Mouse (Mus musculus) frontal cortex, adult (tissue): ENCODE results near the gene Ripply3.

Experiments used
- ATAC-seq: cut with Nextera tagmentation; 2 replicates; pipeline ENCODE4 v1.9.2; 2017; ENCODE audit warnings: mild to moderate bottlenecking, moderate library complexity, mixed read lengths; ENCODE audit not compliant: low TSS enrichment

The Ripply3 gene

DNA sequence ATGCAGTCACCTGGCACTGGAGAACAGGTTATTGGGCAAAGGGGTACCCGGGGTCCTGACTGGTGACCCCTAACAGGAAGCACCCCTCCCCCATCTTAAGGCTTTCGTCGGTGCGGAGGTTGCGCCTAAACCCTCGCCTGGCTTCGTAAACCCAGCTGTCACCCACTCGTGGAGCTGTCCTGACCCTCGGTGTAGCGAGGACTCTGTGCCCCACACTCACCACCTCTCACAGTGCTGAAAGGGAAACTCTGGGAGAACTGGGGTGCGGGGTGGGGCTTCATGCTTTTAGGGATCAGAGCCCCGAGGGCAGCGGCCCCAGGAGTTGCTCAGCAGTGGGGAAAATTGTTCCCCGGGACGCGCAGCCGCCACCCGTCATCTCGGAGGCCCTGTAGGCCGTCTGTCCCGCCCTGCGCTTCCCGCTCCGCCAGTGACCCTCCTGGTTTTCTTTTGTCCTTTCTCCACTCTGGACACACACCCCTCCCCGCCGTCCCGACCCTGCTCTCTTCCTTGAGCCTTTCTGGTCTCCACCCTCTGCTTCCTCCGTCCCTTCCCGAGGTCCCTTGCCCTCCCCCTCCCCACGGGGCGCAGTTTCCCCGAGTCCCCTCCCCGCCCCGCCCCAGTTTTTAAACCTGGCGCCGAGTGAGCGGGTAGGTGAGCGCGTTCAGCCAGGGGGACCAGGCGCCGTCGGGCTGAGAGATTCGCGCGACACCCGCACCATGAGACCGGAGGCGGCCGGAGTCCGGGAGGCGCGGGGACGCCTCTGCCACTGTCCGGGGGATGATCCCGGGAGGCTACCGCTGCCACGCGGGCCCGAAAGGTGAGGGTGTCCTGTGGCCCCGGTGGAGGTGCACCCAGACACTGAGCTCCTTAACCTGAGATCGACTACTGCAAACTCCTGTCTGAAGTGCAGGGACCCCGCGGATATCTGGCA is at the start of gene Ripply3:
Gene Ripply3 (plus strand): TSS at position 640 of the 931 bp plus-strand sequence.
- no peak for ATAC-seq

DNA sequence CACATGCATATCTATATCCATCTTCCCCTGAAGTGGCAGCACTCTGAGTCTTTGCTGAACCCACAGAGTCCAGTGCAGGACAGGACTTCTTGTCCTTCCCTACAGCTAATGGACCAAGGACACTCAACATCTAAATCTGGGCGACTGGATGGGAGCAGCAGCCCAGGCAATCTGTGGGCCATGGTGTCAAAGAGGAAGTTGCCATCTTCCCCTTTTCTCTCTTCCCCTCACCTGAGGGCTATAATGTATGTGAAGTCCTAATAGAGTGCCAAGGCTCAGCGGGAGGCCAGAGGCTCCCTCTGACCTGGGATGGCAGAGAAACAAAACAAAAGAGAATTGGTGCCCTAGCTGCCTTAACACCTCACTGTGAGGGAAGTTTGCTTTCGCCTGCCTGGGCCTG is 44.2 kb upstream of the Ripply3 start:
- ATAC-seq, result no peak

DNA sequence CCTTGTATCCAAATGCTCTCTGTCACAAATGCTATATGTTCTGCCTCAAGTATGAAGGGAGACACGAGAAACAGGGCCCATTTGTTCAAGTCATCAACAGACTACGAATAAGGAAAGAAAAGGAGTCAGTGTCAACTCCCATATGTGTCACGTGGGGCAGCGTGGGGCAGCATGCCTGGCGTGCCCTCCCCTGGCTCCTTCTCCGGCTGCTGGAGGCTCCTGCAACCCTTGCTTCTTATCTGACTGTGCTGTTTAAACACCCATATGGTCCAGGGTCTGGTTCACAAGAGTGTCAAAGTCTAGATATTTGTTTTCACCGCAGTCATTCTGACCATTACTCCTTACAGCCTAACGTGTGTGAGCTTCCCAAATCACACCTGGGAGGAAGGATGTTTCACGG is 40.4 kb upstream of the Ripply3 start:
- ATAC-seq, result no peak

DNA sequence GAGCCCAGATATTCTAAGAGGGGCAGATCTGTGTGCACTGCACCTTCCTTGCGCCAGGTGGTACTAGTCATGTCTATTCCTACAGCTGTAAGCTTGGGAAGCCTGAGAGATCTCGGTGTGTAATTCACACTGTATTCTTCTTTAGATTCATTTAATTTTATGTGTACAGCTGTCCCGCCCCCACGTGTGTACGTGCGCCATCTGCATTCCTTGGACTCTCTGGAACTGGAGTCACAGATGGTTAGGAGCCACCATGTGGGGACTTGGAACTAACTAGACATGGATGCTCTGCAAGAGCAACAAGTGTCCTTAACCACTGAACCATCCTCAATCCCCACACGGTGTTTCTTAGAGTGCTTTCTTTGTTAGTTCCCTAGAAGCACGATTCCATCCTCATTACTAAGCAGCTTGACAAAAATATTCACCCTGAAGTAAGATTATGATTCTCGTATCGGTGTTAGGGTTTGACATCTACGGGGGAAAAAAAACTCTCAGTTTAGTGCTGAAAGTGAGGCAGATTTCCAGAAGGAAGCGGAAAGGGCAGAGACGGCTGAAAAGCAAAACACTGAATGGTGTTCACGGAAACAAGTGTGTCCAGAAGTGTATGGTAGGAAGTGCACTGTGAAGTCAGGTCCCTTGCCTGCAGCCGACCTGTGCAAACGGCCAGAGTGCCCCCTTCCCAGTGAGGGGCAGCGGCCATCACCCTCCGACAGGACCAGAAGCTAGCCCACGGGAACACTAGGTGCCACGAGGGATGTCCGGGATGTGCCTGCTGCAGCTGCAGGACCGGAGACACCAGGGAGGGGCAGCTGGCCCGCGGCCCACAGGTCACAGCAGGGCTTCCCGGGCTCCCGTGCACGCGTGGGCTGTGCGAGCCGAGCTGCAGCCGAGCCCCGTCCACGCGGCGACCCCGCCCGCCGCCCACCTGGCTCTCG is 38.8 kb upstream of the Ripply3 start:
- peak; percentile 74 for ATAC-seq

DNA sequence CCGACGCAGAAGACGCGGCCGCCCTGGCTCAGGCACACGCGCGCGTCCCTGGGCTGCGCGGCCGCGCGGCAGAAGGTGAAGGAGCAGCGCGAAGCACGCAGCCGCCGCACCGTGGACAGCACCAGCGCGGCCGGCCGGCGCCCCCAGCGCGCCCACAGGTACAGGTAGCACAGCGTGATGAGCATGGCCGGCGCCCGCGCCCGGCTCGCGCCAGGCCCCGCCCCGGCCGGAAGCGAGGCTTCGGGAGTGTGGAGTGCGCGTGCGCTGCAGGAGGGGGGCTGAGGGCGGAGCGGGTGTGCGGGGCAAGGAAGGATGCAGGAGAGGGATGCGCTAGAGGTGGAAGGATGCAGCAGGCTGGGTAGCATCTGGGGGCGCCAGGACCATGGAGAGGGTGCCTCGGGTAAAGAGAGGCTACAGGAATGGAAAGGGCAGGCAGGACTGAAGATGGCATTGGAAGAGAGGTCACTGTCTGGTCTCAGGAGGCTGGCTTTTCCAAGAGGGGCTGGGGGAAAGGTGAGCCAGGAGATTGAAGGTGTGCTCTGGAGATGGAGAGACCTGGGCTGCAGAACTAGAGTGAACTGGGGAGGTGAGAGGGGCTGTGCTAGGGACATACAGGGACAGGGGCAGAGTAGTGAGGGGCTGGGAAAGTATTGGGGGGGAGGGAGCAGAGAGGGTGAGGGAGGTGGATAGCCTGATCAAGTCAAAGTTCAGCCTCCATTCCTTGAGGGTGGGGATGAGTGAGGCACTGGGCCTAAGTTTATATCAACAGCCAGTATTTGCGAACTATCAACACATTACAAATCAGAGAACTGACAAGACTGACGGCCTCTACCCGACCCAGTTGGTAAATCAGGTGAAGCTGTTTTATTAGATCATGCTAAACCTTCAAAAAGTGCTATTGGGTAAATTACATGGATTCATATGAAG is 37.9 kb upstream of the Ripply3 start:
- ATAC-seq, result peak; percentile 93

DNA sequence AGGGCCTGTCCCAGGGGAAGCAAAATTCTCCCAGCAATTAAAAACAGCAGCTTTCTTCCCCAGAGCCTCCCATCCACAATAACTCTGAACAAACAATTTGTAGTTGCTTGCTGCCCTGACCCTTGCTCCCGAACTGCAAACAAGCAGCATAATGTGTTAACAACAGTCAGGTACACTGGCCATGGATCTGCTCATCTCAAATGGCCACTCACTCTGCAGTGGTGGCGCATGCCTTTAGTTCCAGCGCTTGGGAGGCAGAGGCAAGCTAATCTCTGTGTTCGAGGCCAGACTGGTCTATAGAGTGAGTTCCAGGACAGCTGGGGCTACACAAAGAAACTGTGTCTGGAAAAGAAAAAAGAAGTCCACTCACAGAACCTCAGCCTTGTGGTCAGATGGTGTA is 37.1 kb upstream of the Ripply3 start:
- no peak for ATAC-seq

DNA sequence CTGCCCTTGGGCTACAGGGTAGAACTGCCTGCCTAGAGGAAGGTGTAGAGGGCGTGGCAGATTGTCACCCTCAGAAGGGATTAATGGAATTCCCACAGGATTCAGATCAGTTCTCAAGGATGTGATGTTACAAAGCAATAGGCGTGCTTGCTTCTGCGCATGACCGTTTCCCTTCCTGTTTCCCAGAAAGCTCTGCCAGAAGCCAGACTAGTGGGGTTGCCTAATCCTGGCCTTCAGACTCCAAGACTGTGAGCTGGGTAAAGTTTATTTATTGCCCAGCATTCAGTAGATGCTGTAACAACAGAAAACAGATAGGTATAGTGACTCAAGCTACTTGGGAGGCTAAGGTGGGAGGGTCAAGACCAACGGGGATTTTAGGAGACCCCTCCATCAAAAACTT is 30.1 kb upstream of the Ripply3 start:
- ATAC-seq, result no peak

DNA sequence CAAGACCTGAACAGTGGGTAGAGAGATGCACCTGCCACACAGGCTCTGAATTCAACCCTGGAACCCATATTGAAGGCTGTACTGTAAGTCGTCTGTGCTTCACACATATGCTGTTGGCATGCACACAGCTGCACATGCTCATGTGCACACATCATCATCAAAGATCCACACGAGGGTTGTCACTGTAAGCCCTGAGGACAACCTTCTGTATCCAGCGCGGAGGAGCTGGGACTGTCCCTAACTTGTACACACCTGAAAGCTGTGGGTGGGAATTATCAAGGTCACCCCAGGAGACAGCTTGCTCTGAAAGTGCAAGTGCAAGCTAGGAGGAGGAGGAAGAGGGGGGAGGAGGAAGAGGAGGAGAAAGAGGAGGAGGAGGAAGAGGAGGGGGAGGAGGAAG is 29.0 kb upstream of the Ripply3 start:
- ATAC-seq, result no peak

DNA sequence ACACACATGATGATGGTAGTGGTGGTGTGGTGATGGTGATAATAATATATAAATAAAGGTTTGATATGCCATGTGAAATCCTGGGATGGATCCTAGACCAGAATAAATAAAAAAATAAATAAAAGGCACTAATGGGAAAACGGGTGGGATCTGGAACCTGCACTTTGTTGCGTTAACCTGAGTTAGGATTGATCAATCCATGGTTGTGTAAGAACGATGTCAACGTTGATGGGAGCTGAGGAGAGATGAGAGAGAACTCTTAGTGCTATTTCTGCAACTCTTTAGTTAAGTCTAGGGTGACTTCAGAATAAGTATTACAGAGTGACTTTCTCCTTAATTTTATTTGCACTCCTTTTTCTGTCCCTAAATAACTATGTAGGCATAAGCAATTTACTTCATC is 27.0 kb upstream of the Ripply3 start:
- no peak for ATAC-seq

DNA sequence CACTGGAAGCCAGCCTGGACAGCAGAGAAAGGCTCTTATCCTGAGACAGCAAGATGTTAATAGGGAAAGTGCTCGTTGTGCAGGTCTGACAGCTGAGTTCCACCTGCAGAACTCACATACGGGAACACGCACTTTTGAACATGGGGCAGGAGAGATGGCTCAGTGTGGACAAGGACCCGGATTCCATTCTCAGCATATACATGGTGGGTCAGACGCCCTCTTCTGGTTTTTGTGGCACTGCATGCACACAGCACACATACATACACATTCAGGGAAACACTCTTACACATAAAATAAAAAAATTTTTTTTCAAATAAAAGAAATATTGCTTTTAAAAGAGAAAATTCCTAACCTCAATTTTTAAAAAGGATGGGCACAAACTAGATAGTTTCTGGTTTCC is 26.5 kb upstream of the Ripply3 start:
- ATAC-seq, result 0 out of 2 replicates have a peak, but pooled peaks have one; percentile 22

DNA sequence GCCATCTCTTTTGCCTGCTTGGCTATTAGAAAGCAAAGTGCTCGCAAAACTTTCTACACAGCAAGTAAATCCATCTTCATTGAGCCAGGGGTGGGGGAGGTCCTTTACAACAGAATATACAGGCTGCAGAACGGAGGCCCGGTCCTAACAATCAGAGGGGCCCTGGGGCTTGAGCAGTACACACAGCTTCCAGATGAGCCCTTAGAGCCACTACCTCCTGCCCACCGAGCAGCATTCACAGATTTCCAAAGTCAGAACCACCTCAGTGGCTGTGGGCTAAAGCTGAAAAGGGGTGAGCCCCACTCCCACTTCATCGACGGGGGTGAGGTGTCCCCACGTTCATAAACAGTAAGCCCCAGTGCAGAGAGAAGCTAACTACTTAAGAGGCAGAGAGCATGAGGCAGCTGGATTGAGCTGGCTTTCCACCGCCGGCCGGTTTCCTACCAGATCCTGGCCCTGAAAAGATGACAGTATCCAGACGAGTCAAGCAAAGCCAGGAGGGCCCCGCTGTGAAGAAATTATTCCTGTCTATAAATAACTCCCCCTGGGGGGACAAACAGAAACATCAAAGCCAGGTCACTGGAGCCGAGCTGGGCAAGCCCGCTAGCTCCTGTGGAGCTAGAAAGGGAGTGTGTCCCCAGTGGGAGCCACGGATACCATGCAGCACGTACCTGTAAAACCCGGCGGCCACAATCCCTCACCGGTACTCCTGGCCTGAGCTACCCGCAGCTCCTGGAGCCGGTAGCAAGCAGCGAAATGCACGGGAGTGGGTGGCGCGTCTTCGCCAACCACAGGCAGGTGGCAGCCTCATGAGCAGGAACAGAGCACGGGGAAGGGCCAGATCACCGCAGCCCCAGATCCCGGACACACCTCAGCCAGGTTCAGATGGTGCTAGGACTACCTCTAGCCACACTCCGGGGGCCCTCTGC is 25.7 kb upstream of the Ripply3 start:
- peak; percentile 83 for ATAC-seq

DNA sequence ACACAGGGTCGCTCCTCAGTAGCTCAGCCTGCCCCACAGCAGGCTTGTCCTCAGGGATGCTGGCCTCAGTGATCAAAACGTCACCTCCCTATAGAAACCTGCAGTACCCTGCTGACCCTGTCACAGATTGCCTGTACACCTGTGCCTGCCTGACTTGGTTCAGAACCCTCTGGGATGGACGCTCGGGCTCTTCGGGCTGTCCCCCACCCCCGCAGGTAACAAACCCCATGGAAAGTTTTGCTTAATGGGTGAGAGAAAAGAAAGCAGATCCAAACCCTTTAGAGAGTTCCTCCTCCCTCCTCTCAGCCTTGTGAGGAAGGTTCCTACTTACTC is 25.1 kb upstream of the Ripply3 start:
- no peak for ATAC-seq

DNA sequence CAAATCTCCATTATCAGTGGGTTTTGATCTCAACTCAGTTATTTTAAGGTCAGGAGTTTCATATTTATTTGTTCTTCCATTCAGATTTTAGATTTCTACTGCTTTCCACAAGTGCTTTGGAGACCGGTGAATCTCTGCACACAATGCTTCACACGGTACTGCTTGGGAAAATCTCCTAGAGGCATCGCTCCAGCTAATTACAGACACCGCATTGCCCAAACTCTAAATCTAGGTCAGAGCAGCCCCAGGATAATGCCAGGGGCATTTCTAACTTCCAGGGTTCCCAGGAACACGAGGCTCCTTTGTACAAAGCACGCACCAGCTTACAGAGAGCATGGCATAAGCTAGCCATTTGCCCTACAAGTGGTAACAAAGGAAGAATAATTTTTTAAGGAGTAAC is 20.7 kb upstream of the Ripply3 start:
- no peak for ATAC-seq

DNA sequence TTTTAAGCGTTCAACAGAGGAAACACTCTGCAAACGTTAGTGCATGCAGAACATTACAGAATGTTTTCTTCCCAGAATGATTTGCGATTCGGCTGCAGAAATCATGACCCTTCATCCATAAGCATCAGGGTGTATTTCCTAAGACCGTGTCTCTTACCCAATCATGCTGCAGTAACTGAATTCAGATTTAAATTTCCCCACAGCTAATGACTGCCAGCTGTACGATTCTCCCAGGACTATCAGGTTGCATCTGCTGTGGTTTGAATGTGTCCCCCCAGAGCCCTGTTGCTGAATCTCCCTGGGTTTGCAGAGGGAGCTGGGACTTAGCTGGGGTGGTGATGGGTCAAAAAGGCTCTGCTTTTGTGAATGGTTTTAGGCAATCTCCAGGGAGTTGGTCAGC is 20.3 kb upstream of the Ripply3 start:
- ATAC-seq, result no peak

DNA sequence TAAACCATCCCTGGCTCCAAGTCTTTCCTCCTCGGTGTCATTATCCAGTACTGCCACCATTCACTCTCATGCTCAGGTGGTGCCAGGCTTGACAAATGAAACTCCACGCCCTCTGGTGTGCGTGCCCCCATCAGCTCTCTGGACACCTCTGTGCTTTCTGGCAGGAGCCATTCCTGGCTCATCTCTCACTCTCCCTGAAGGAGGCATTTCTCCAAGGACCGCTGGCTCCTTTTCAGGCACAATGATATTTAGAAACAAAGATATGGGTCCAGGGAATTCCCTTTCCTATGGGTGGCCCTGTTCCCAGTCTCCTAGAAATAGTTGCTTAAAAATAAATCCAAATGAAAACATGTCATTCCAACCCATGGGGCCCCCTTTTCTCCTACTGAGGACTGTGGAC is 19.2 kb upstream of the Ripply3 start:
- no peak for ATAC-seq

DNA sequence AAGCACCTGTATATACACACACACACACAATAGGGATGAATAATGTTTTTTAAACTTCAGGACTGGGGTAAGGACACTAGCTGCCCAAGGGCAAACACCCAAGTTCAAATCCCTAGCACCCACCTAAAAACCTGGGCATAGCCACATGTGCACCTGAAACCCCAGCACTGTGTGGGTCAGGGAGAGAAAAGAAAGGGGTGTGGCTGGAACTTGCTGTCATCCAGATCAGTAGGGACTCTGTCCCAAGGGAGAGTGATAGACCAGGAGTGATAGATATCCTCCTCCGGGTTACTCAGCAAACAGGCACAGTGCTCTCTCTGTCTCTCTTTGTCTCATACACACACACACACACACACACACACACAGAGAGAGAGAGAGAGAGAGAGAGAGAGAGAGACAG is 16.8 kb upstream of the Ripply3 start:
- ATAC-seq, result no peak

DNA sequence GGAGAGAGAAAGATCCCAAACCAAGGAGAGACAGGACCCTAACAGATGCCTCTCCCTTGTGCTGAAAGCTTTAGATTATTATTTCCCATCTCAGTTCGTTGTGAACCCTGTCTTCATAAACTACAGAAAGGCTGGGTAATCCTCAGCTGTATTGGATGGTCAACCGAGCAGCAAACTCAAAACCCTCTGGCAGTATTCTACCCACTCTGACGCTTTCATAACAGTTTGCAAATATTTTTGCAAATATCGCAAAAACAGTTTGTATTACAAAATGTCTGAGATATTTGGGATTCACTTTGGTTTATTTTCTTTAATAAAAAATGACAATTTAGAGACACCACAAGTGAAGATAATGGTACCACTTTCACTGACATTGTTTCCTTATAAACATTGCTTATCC is 16.3 kb upstream of the Ripply3 start:
- no peak for ATAC-seq

DNA sequence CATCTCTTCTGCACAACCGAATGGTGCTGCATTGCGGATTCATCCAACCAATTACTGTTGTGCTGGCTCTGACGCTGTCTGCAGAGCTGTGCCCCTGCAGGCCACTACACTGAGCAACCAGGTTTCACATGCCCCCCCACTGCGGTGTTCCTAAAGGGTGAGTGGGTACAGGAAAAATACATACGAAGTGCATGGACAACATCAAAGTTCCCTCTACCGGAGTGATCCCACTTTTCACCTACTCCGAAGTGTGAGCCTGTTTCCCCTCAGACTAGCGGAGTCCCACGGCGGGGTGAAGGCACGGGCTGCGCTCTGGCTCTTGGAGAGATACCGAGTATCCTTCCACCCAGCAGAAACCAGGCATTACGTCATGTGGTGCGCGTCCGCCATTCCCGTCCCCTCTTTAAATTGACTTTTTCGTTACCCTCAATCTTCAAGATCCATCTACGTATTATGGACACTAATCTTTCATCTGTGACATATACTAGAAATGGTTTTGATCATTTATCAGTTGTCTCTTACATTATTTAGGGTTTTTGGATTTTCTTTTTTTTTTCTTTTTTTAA is 15.5 kb upstream of the Ripply3 start:
- peak; percentile 63 for ATAC-seq

DNA sequence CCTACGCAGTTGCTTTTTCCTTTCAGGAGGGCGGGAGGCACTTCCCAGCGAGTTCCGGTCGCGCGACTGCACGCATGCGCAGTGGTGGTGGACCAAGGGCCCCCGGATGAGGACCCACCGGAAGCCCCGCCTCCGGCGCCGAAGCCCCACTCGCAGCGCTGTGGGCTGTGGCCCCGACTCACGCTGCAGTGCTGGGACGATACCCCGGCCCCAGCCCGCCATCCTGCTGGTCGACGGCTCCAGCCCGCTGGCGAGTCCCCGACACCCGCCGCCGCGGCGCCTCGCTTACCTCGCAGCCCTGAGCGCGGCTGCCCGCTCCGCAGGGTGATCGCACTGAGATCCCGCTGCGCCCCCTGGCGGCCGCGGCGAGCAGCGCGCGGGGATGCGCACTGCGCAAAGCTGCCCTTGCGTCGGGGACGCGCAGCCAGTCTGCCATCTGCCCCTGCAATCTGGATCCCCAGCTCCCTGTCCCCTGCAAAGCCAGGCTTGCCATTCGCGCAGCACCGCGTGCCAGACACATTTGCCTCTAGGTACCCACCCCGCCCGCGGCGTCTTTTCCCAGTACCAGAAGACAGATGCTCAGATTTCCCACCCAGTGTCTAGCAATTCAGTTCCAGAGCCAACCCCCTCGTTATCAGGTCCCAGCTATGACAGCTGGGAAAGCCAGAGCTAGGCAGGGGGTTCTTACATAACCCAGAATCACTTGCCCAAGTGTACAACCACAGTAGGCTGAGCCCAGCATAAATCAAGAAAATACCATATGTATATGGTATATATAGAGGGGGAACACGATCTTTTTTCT is 14.8 kb upstream of the Ripply3 start, which contains the start of gene Hlcs:
Gene Hlcs (minus strand): TSS at position 343 of the 802 bp plus-strand sequence.
- ATAC-seq, result peak; percentile 79
